Mouse (Mus musculus): ENCODE results near the gene H2-M10.2. TPM values are rescaled to one million over a fixed set of nuclear protein-coding genes. Genes with fewer than 3 reads are reported as not detected.
"Not testable (repeated sequence)": the region's sequence is repeated elsewhere in the genome, so short reads cannot be mapped to it uniquely, and the experiment has no call there.

Gene H2-M10.2
- total and polyA plus RNA-seq, 3 experiments = not detected

DNA sequence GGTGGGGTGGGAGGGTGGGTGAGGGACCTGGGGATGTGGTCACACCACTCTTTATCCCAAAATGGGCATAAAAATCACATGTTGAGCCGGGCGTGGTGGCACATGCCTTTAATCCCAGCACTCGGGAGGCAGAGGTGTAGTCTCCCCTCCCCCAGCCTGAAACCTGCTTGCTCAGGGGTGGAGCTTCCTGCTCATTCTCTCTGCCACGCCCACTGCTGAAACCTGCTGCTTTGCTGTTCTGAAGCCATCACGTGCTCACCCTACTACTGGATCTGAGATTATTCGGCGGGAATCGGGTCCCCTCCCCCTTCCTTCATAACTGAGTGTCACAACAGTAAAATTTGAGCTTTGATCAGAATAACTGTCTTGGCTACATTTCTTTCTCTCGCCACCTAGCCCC, 51.0 kb downstream of the H2-M10.2 start:
- H3K9ac ChIP-seq (ENCODE audit: control insufficient read depth, low read depth, low read length, poor library complexity, severe bottlenecking); H3K27ac ChIP-seq (ENCODE audit: control insufficient read depth, low read depth, low read length); H3K4me3 ChIP-seq (ENCODE audit: control insufficient read depth in 1 of 2, insufficient read depth in 1 of 2, low read depth in 2 of 2, low read length in 2 of 2); DNase-seq (ENCODE audit: low read depth, low spot score); H3K79me2 ChIP-seq (ENCODE audit: control insufficient read depth, insufficient read depth, low read length, poor library complexity); H3K36me3 ChIP-seq (ENCODE audit: control insufficient read depth in 1 of 2, insufficient read depth in 2 of 2, low read length in 2 of 2); H3K4me1 ChIP-seq (ENCODE audit: control insufficient read depth in 1 of 2, insufficient read depth in 2 of 2, low read length in 2 of 2); H3K9me3 ChIP-seq (replicated peaks; ENCODE audit: insufficient read depth, low read length): not testable (repeated sequence)
- peak; percentile 63 for TF ChIP-seq USF1 (IDR thresholded peaks at IDR 0.05; ENCODE audit: low read depth, low read length)
- peaks cover 11 to 12% of the 10 kb centered on the region in 2 experiments for H3K27me3 ChIP-seq (ENCODE audit: control insufficient read depth in 1 of 2, insufficient read depth in 2 of 2, low read length in 2 of 2)

Other genes starting within 250 kb of the H2-M10.2 start
- gene H2-T22, start 243.7 kb downstream of the H2-M10.2 start, total RNA-seq (2012; rRNA removed) = 22.5 and 27.0 TPM in 2 replicates
- 10 to 100 TPM in 1 of 2 experiments, not detected in 1; 45.5 TPM for gene H2-T22, start 243.7 kb downstream of the H2-M10.2 start, polyA plus RNA-seq (2012; ENCODE audit: insufficient read depth in 1 of 2, insufficient read length in 2 of 2, low read depth in 1 of 2, low replicate concordance in 2 of 2, missing spikeins in 1 of 2)
- not detected in 2 replicates for gene Gm6034, start 243.5 kb downstream of the H2-M10.2 start, total RNA-seq (2012; rRNA removed)
- under 1 TPM in 1 of 2 experiments, not detected in 1; 0.11 TPM for gene Gm6034, start 243.5 kb downstream of the H2-M10.2 start, polyA plus RNA-seq (2012; ENCODE audit: insufficient read depth in 1 of 2, insufficient read length in 2 of 2, low read depth in 1 of 2, low replicate concordance in 2 of 2, missing spikeins in 1 of 2)
- 5.8 and 6.4 TPM in 2 replicates for gene Gm11127, start 228.1 kb downstream of the H2-M10.2 start, total RNA-seq (2012; rRNA removed)
- gene Gm11127, start 228.1 kb downstream of the H2-M10.2 start, polyA plus RNA-seq (2012; ENCODE audit: insufficient read depth in 1 of 2, insufficient read length in 2 of 2, low read depth in 1 of 2, low replicate concordance in 2 of 2, missing spikeins in 1 of 2) = 1 to 10 TPM in 1 of 2 experiments, not detected in 1; 1.5 TPM
- gene Gm19684, start 164.8 kb downstream of the H2-M10.2 start, total RNA-seq (2012; rRNA removed) = not detected in 2 replicates
- not detected for gene Gm19684, start 164.8 kb downstream of the H2-M10.2 start, polyA plus RNA-seq (2012; ENCODE audit: insufficient read depth in 1 of 2, insufficient read length in 2 of 2, low read depth in 1 of 2, low replicate concordance in 2 of 2, missing spikeins in 1 of 2)
- not detected in 2 replicates for gene Gm7030, start 157.1 kb downstream of the H2-M10.2 start, total RNA-seq (2012; rRNA removed)
- gene Gm7030, start 157.1 kb downstream of the H2-M10.2 start, polyA plus RNA-seq (2012; ENCODE audit: insufficient read depth in 1 of 2, insufficient read length in 2 of 2, low read depth in 1 of 2, low replicate concordance in 2 of 2, missing spikeins in 1 of 2) = not detected
- not detected in 2 replicates for gene Gm8909, start 118.0 kb downstream of the H2-M10.2 start, total RNA-seq (2012; rRNA removed)
- 1 to 10 TPM in 1 of 2 experiments, not detected in 1; 3.0 TPM for gene Gm8909, start 118.0 kb downstream of the H2-M10.2 start, polyA plus RNA-seq (2012; ENCODE audit: insufficient read depth in 1 of 2, insufficient read length in 2 of 2, low read depth in 1 of 2, low replicate concordance in 2 of 2, missing spikeins in 1 of 2)
- gene H2-T3, start 96.2 kb downstream of the H2-M10.2 start, total RNA-seq (2012; rRNA removed) = not detected in 2 replicates
- gene H2-T3, start 96.2 kb downstream of the H2-M10.2 start, polyA plus RNA-seq (2012; ENCODE audit: insufficient read depth in 1 of 2, insufficient read length in 2 of 2, low read depth in 1 of 2, low replicate concordance in 2 of 2, missing spikeins in 1 of 2) = not detected
- 57.8 and 63.8 TPM in 2 replicates for gene Rpp21, start 28.4 kb downstream of the H2-M10.2 start, total RNA-seq (2012; rRNA removed)
- gene Rpp21, start 28.4 kb downstream of the H2-M10.2 start, polyA plus RNA-seq (2012; ENCODE audit: insufficient read depth in 1 of 2, insufficient read length in 2 of 2, low read depth in 1 of 2, low replicate concordance in 2 of 2, missing spikeins in 1 of 2) = 100 to 1,000 TPM in 1 of 2 experiments, not detected in 1; 116 TPM
- gene Trim39, start 14.2 kb downstream of the H2-M10.2 start, total RNA-seq (2012; rRNA removed) = 9.4 and 13.5 TPM in 2 replicates
- gene Trim39, start 14.2 kb downstream of the H2-M10.2 start, polyA plus RNA-seq (2012; ENCODE audit: insufficient read depth in 1 of 2, insufficient read length in 2 of 2, low read depth in 1 of 2, low replicate concordance in 2 of 2, missing spikeins in 1 of 2) = 10 to 100 TPM in 1 of 2 experiments, not detected in 1; 16.0 TPM
- not detected in 2 replicates for gene H2-M10.1, start 39.7 kb upstream of the H2-M10.2 start, total RNA-seq (2012; rRNA removed)
- gene H2-M10.1, start 39.7 kb upstream of the H2-M10.2 start, polyA plus RNA-seq (2012; ENCODE audit: insufficient read depth in 1 of 2, insufficient read length in 2 of 2, low read depth in 1 of 2, low replicate concordance in 2 of 2, missing spikeins in 1 of 2) = not detected
- gene H2-M10.3, start 81.9 kb upstream of the H2-M10.2 start, total RNA-seq (2012; rRNA removed) = not detected in 2 replicates
- not detected for gene H2-M10.3, start 81.9 kb upstream of the H2-M10.2 start, polyA plus RNA-seq (2012; ENCODE audit: insufficient read depth in 1 of 2, insufficient read length in 2 of 2, low read depth in 1 of 2, low replicate concordance in 2 of 2, missing spikeins in 1 of 2)
- not detected in 2 replicates for gene H2-M10.4, start 175.8 kb upstream of the H2-M10.2 start, total RNA-seq (2012; rRNA removed)
- not detected for gene H2-M10.4, start 175.8 kb upstream of the H2-M10.2 start, polyA plus RNA-seq (2012; ENCODE audit: insufficient read depth in 1 of 2, insufficient read length in 2 of 2, low read depth in 1 of 2, low replicate concordance in 2 of 2, missing spikeins in 1 of 2)